Mouse (Mus musculus) stomach, embryonic 14.5 days (tissue): ENCODE data around the gene Rnf34. TPM values are rescaled to one million over a fixed set of nuclear protein-coding genes. Genes with fewer than 3 reads are reported as not detected.

ENCODE experiments used
- ATAC-seq: fragments of 200-750 bp; cut with Nextera tagmentation; 2 replicates; pipeline ENCODE4 v1.8.0; 2017; ENCODE audit warnings: low read depth, moderate TSS enrichment; ENCODE audit not compliant: insufficient number of reproducible peaks, insufficient read depth, low FRiP score
- H3K27ac ChIP-seq: fragments of 300-500 bp; sonication (generic); 2 replicates; pipeline ENCODE4 v1.5.1; 2014; ENCODE audit warnings: mild to moderate bottlenecking, low read length, moderate library complexity, mixed read lengths
- H3K27me3 ChIP-seq: fragments of 300-500 bp; sonication (generic); 2 replicates; pipeline ENCODE4 v1.6.1; 2014; ENCODE audit warnings: low read length, control low read depth, mixed read lengths; ENCODE audit not compliant: control insufficient read depth, insufficient read depth
- H3K36me3 ChIP-seq: fragments of 300-500 bp; sonication (generic); 2 replicates; pipeline ENCODE4 v1.6.1; 2014; ENCODE audit warnings: mild to moderate bottlenecking, control low read depth, low read length, moderate library complexity, mixed read lengths; ENCODE audit not compliant: control insufficient read depth, insufficient read depth
- H3K4me1 ChIP-seq: fragments of 300-500 bp; sonication (generic); 2 replicates; pipeline ENCODE4 v1.6.1; 2014; ENCODE audit warnings: low read length, control low read depth, mixed read lengths; ENCODE audit not compliant: control insufficient read depth, insufficient read depth
- H3K4me2 ChIP-seq: fragments of 300-500 bp; sonication (generic); replicated peaks from 2 replicates; pipeline ENCODE4 v1.6.1; 2014; ENCODE audit warnings: low read depth, low read length, control low read depth
- H3K4me3 ChIP-seq: fragments of 300-500 bp; sonication (generic); 2 replicates; pipeline ENCODE4 v1.5.1; 2014; ENCODE audit warnings: low read depth, low read length, control low read depth
- H3K9ac ChIP-seq: fragments of 300-500 bp; sonication (generic); replicated peaks from 2 replicates; pipeline ENCODE4 v1.6.1; 2014; ENCODE audit warnings: low read depth, mild to moderate bottlenecking, control low read depth, low read length, moderate library complexity, mixed read lengths
- H3K9me3 ChIP-seq: fragments of 300-500 bp; sonication (generic); 2 replicates; pipeline ENCODE4 v1.6.1; 2016; ENCODE audit warnings: low read depth, low read length, control low read depth; ENCODE audit not compliant: control insufficient read depth
- WGBS: fragments of 180-500 bp; shearing (Covaris S2); extraction: QIAGEN DNeasy Blood & Tissue Kit; methylation state at CpG from one replicate; pipeline ENCODE4 v1.1.7; 2014; 5-methylcytosine and 5-hydroxymethylcytosine counted together
- polyA plus RNA-seq: library from polyadenylated mRNA; unstranded; fragments of >200 nt; fragmentation: Nextera tagmentation; extraction: Ambion mirVana; gene quantifications from 2 replicates; pipeline ENCODE4 v1.2.1, GENCODE M21; 2014

The Rnf34 gene
- polyA plus RNA-seq, 1 experiment from 2014 or later: 35.8 TPM

- Histone ChIP-seq H3K4me2 (peak overlapping the region; percentile 89), H3K27me3 (no peaks in the 10 kb centered on the region), H3K4me3 (peak overlapping the region; percentile 86), H3K4me1 (peaks cover 16% of the 10 kb centered on the region), H3K27ac (peak overlapping the region; percentile 89), H3K9ac (peak overlapping the region; percentile 87), H3K9me3 (no peaks in the 10 kb centered on the region), H3K36me3 (no peaks in the 10 kb centered on the region)
- WGBS: under 1% methylated on average over 100 of the region's 120 CpGs
- ATAC-seq: peak; percentile 98
Observed at GRCm38 (mm10) chr5:122899777-122900557, 50.1 kb downstream of the Rnf34 start.

GRCm38 (mm10) chr5:122900558-122901171 is 50.8 kb downstream of the Rnf34 start:
- ATAC-seq: no peak
- no peaks in the 10 kb centered on the region for H3K27me3 ChIP-seq
- H3K4me1 ChIP-seq: peaks cover 16% of the 10 kb centered on the region
- H3K9ac ChIP-seq: peak overlapping the region; percentile 87
- H3K36me3 ChIP-seq: no peaks in the 10 kb centered on the region
- peak overlapping the region; percentile 86 for H3K4me3 ChIP-seq
- no peaks in the 10 kb centered on the region for H3K9me3 ChIP-seq
- H3K27ac ChIP-seq: peak overlapping the region; percentile 89
- H3K4me2 ChIP-seq: peak overlapping the region; percentile 89
- WGBS: 2% methylated on average over 32 of the region's 33 CpGs

GRCm38 (mm10) chr5:122901179-122901578 is 51.3 kb downstream of the Rnf34 start:
- Histone ChIP-seq H3K4me2 (peak overlapping the region; percentile 89), H3K36me3 (no peaks in the 10 kb centered on the region), H3K4me3 (no peak overlapping the region), H3K27ac (no peak overlapping the region), H3K9me3 (no peaks in the 10 kb centered on the region), H3K4me1 (peaks cover 16% of the 10 kb centered on the region), H3K9ac (no peak overlapping the region; the same call in 1 of the 2 replicates), H3K27me3 (no peaks in the 10 kb centered on the region)
- 56% methylated on average over 11 of the region's 11 CpGs for WGBS
- no peak for ATAC-seq

- peaks cover 16% of the 10 kb centered on the region for H3K4me1 ChIP-seq
- H3K4me3 ChIP-seq: no peak overlapping the region
- no peaks in the 10 kb centered on the region for H3K27me3 ChIP-seq
- no peaks in the 10 kb centered on the region for H3K36me3 ChIP-seq
- ATAC-seq: no peak
- no peaks in the 10 kb centered on the region for H3K9me3 ChIP-seq
- 44% methylated on average over 3 of the region's 3 CpGs for WGBS
- H3K4me2 ChIP-seq: no peak overlapping the region
- H3K27ac ChIP-seq: no peak overlapping the region
- no peak overlapping the region for H3K9ac ChIP-seq
Observed at GRCm38 (mm10) chr5:122901666-122902065, 51.8 kb downstream of the Rnf34 start.

GRCm38 (mm10) chr5:122902228-122902627 is 52.4 kb downstream of the Rnf34 start:
- ATAC-seq: no peak
- WGBS: 71% methylated on average over 6 of the region's 6 CpGs
- Histone ChIP-seq H3K9ac (no peak overlapping the region), H3K4me1 (peaks cover 16% of the 10 kb centered on the region), H3K9me3 (no peaks in the 10 kb centered on the region), H3K4me3 (no peak overlapping the region), H3K36me3 (no peaks in the 10 kb centered on the region), H3K4me2 (no peak overlapping the region), H3K27ac (no peak overlapping the region), H3K27me3 (no peaks in the 10 kb centered on the region)

GRCm38 (mm10) chr5:122903165-122903564 is 53.3 kb downstream of the Rnf34 start:
- WGBS: 82% methylated on average over 5 of the region's 5 CpGs
- no peak overlapping the region for H3K9ac ChIP-seq
- no peaks in the 10 kb centered on the region for H3K36me3 ChIP-seq
- H3K4me2 ChIP-seq: no peak overlapping the region
- H3K27ac ChIP-seq: no peak overlapping the region
- no peak for ATAC-seq
- peaks cover 12% of the 10 kb centered on the region for H3K4me1 ChIP-seq
- no peaks in the 10 kb centered on the region for H3K9me3 ChIP-seq
- no peak overlapping the region for H3K4me3 ChIP-seq
- no peaks in the 10 kb centered on the region for H3K27me3 ChIP-seq

GRCm38 (mm10) chr5:122907182-122907581 is 57.3 kb downstream of the Rnf34 start:
- no peaks in the 10 kb centered on the region for H3K9me3 ChIP-seq
- H3K27ac ChIP-seq: no peak overlapping the region
- H3K4me2 ChIP-seq: no peak overlapping the region
- no peaks in the 10 kb centered on the region for H3K36me3 ChIP-seq
- H3K9ac ChIP-seq: no peak overlapping the region
- 95% methylated on average over 1 of the region's 1 CpGs for WGBS
- H3K4me3 ChIP-seq: no peak overlapping the region
- no peaks in the 10 kb centered on the region for H3K4me1 ChIP-seq
- H3K27me3 ChIP-seq: no peaks in the 10 kb centered on the region
- no peak for ATAC-seq

- no peak for ATAC-seq
Observed at GRCm38 (mm10) chr5:122908001-122908400, 58.2 kb downstream of the Rnf34 start.

More at GRCm38 (mm10) chr5:122908001-122908400, 58.2 kb downstream of the Rnf34 start:
- H3K27me3 ChIP-seq: no peaks in the 10 kb centered on the region
- WGBS: 90% methylated on average over 2 of the region's 2 CpGs
- H3K9ac ChIP-seq: no peak overlapping the region
- no peaks in the 10 kb centered on the region for H3K36me3 ChIP-seq
- no peaks in the 10 kb centered on the region for H3K9me3 ChIP-seq
- H3K27ac ChIP-seq: no peak overlapping the region
- H3K4me3 ChIP-seq: no peak overlapping the region
- no peak overlapping the region for H3K4me2 ChIP-seq
- no peaks in the 10 kb centered on the region for H3K4me1 ChIP-seq
